Mouse (Mus musculus) right cerebral cortex, postnatal 10 days (tissue): Measurements from ENCODE around the gene Mon1a.

ENCODE experiments used
- DNase-seq, 2 experiments: peaks; one replicate each; pipeline ENCODE4 v3.0.0; 2021; ENCODE audit warnings: low spot score in 2 of 2

The Mon1a gene

DNA sequence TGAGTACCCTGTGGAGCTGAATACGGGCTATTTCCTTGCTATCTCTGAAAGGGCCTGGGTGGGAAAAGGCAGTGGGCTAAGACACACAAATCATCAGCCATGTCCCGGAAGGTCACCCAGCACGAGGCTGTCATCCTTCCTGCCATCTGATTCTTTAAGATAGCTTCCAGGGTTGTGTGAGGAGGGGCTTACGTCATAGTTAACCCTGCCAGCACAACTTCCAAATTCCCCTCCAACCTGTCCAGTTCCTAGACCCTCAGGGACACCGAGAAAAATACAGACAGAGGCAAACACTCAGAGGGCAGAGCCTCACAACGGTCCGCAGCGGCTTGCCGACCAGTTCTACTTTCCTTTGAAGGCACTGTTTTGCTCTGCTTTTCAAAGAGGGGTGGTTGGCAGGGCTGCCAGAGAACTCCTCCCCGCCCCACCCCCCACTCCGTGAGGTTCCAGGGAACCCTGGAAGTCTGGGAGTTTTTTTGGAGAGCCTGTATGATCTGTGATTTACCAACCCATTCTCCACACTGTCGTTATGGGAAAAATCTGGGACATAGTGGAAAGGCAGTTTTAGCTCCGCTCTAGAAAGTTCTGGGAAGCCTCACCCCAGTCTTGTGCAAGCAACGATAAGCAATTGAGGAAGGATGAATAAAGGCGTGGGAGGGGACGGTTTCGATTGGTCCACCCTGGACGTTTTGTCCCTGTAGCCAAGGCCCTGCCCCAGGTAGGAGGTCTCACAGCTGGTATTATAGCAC lies 20.6 kb downstream of the Mon1a start:
- no peak for DNase-seq

- DNase-seq = no peak
Observed at GRCm38 (mm10) chr9:107910025-107910769, 22.2 kb downstream of the Mon1a start.

DNA sequence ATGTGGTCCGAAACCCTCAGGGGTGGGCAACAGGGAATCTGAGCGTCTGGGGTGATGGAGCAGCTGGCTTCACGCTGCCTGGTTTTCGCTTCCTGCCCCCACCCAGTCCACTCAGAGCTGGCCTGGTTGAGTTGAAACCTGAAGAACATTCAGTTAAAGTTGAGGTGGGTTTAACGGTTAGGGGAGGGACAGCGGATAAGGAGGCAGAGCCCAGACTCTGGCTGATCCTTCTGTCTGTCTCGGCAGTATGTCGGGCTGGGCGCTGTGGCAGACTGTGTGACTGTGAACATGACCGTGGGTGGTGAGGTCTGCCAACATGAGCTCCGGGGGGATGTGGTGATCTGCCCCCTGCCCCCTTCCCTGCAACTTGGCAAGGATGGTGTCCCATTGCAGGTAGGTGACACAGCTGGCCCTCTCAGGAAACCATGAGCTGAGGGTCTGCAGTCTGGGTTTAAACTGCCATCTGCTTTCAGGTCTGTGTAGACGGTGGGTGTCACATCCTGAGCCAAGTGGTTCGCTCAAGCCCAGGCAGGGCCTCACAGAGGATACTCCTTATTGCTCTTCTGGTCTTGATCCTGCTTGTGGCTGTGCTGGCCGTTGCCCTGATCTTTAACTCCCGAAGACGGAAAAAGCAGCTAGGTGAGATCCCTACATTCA lies 26.9 kb downstream of the Mon1a start:
- DNase-seq = no peak

DNA sequence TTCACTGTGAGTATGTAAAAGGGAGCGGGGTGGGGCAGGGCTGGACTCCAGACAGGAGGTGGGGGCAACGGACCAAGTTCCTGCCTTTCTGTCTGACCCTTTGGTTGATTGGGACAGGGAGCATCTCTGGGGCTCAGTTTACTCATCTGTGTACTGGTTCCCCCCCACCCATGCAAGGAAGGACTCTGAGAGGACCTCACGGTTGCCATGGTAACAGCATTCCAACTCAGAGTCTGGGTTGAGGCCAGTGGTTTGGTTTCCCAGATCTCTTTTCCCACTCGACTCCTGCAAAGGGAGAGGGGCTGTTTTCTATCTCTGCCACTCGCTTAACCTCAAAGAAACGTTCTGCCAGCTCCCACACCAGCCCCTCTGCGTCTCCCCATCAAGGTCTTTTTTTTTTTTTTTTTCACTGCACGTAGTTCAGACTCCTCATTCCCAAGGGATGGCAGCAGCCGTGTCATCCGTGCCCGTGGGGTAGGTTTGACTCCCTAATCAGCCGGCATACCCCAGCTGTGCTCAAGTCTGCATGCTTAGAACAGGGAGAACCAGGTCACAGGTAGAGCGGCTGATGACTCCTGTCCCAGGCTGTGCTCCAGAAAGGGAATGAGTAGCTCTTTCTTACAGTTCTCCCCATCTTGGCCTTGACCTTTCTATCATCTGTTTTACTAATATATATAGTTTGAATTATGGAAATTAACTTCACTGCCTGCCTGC lies 30.1 kb downstream of the Mon1a start:
- peak; percentile 74 to 83 for DNase-seq

DNA sequence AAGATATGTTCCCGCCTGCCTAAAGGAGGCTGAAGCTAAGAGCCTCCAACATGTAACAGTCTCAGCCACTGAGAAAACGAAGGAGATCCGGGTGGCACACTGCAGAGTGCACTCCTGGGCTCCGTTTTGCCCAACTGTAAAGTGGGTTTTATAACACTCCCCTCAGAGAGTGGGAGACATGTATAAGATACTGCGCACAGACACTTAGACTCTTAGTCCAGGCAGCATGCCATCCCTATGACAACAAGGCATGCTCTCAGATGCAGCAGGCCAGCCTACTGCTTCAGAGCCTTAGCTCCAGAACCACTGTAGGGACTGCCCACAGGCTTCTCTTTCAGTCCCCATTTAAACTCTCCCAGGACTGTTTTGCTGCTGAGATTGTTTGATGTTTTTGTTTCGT lies 30.9 kb downstream of the Mon1a start:
- DNase-seq = no peak

- DNase-seq = no peak
Observed at GRCm38 (mm10) chr9:107919441-107919840, 31.5 kb downstream of the Mon1a start.

DNA sequence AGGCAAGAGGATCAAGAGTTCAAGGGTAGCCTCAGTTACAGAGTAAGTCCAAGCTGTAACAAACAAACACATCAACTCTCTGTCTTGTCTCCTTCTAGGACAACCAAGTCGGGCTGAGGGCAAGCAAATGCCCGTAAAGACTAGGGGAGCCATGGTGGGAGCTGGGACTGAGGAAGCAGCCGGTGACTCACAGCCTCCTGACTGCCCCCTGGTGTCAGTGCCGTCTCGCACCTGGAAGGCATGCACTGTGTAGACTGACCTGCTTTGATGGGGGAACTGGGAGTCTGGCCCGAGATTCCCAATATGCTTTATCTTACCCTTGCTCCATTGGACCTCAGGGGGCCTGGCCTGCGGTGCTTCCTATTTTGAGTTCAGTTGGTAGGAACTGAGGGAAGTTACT lies 35.1 kb downstream of the Mon1a start:
- no peak for DNase-seq

DNA sequence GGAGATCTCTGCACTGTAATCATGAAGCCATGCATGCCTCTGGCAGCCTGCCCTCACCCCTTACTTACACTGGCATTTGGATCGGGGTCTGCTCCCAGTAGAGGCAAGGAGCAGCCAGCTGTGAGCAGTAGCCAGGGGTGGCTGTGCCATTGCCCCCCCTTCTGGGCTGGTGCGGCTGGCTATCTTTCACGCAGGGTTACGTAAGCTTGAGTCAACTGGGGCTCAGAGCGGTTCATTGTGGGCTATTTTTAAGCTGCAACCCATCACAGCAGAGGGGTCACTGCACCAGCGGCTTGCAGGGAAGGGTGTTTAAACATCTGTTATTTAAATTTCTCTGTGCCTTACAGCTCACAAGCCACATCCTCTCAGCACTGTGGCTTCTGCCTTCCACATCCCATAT lies 36.0 kb downstream of the Mon1a start:
- no peak for DNase-seq

DNA sequence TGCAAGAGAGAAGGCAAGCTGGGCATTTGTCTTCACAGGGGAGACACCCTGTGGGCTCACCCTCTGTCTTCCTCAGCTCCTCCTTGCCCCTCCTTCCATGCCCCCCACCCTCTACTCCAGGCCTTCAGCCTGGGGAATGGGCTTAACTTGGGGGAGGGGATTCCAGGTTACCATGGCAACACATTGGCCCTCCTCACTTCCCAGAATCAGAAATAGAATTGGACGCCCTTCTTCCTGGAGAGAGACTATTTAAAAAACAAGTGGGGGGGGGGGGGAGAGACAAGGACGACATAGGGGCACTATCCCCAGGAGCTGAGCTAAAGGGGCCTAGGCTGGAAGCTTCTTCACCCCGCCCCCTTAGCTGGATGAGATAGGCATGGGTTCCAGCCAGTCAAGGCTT lies 37.3 kb downstream of the Mon1a start:
- peak; percentile 61 to 70 for DNase-seq

DNA sequence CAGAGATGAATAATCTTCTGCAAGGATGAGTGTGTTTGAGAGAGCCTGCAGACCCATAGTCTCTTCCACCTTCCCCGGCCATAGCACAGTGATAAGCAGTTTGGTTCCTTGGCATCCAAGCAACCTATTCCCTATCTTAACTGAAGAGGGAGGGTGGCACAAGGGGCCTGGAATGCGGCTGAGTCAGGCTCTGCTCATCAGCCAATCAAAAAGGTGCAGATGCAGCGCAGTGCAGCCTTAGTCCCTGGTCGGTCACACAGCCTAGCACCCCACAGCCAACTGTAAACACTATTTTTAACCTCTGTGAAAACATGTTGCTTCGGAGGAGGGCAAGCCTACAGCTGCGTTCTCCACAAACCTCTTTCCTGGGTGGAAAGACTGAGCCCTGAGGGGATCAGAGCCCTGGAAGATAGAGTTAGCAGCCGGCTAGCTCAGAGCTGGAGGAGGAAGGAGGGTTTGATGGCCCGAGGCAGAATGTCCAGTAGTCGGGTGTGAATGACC lies 39.0 kb downstream of the Mon1a start:
- no peak for DNase-seq

DNA sequence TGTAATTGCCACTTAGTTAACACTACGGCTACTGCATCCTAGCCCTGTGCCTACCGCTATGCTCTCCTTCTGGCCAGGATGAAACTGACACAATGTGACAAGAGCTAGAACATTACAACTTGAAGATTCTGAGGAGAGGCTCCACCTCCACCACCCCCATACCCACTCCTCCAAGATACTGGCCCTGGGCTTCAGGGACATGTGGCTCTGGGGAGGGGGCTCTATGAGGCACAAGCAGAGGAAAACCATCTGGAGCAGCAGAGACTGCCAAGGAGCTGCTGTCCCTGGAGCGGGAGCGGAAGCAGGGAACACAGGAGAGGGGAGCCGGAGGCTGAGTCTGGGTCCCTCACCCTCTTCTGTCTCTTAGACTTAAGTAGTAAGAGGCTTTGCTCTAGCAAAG lies 39.8 kb downstream of the Mon1a start:
- peak; percentile 74 to 89 for DNase-seq

GRCm38 (mm10) chr9:107928169-107928568 lies 40.2 kb downstream of the Mon1a start, which contains the start of gene Actl11:
Actl11 (plus strand) TSS chr9:107928469.
- DNase-seq = no peak

DNA sequence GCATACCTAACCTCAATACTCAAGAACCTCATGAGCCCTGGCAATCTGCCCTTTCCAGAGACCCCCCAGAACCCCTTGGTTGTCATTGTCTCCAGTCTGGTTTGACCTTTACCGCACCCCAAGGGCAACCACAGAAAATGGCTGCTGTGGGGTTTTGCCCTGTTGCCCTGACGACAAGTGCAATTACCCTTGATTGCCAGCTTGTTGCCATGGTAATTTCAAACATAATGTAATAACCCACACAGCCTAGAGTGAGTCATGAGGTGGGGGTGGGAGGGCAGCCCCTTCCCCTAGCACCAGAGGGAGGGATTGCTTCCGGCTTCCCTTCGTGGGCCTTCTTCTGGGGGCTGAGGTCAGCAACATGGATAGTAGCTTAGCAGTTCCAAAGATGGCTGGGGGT lies 44.3 kb downstream of the Mon1a start:
- no peak for DNase-seq

DNA sequence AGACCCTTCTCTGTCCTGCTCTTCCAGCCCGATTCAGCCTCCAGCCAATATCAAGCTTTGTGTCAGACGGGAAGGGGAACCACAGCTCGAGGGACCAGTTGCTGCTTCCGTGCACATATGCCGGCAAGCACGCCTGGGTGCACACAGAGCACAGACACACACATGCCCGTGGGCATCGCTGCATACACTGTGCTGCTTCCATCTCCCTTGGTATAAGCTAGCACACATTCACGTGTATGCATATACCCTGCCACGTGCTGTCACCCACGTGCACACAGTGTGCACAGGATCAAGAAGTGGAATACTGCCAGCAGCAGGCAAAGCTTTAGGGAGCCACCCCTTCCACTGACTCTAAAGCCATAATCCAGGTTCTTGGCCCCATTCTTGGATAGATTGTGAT lies 46.2 kb downstream of the Mon1a start:
- peak; percentile 73 to 83 for DNase-seq

GRCm38 (mm10) chr9:107935374-107935773 lies 47.4 kb downstream of the Mon1a start, which contains the start of gene Camkv:
Camkv (plus strand) TSS chr9:107935674.
- no peak for DNase-seq

DNA sequence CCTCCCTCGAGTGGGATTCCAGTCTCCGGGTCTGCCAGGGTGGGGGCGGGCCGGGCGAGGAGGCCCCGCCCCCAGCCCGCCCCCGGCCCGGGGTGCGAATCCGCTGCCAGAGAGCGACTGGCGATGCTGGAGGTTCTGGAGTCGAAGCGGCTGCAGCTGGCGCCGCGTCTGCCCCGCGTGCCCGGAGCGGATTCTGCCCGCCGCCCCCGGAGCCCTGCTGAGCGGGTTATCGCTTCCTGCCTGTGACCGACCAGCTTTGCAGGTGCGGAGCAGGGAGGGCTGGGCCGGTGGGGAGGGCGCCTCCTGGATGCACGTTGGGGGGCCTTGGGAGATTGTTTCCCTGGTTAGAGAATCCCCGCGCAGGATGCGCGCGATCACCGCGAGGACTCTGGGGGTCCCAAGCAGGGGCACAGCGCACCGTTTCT lies 47.9 kb downstream of the Mon1a start:
- DNase-seq = peak; percentile 73

- peak; percentile 84 to 85 for DNase-seq
Observed at GRCm38 (mm10) chr9:107936215-107936822, 48.4 kb downstream of the Mon1a start.

DNA sequence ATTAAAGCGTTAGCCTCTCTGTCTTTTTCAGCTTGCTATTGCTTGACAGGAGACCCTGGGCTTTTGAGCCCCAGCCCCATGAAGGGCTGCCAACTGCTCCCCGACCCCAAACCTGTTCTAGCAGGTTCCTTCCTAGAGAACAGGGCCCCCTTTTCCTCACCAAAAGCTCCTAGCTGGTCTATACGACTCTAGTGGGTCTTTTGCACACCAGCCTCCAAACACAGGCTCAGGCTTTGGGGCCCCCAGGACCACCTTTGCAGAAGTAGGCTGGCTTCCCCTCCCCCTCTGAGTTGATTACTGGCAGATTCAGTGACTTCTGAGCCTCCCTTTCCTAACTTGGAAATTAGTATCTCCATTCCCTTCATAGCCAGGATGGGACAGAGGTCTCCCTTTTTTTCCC lies 48.9 kb downstream of the Mon1a start:
- no peak for DNase-seq

- no peak for DNase-seq
Observed at GRCm38 (mm10) chr9:107947241-107948194, 59.6 kb downstream of the Mon1a start.
